Mouse (Mus musculus) megakaryocyte, embryonic 14.5 days (primary cell): ENCODE data around the gene Efna2.

ENCODE experiments used
- FLI1 ChIP-seq: IDR thresholded peaks from 2 replicates; pipeline ENCODE4 v1.6.1; 2012; ENCODE audit warnings: low read length, inconsistent platforms, mixed read lengths
- GATA1 ChIP-seq: IDR thresholded peaks from 3 replicates; pipeline ENCODE4 v1.6.1; 2012; ENCODE audit warnings: mixed read lengths, low read length, inconsistent platforms, borderline replicate concordance

- no peak for TF ChIP-seq GATA1
- no peak for TF ChIP-seq FLI1
Observed at GRCm38 (mm10) chr10:80154384-80154783, 24.9 kb upstream of the Efna2 start.
